Mouse (Mus musculus) adrenal gland, adult 18-20 months (tissue): Measurements from ENCODE around the gene A730049H05Rik. TPM values are rescaled to one million over a fixed set of nuclear protein-coding genes. Genes with fewer than 3 reads are reported as not detected.

Experiments
- DNase-seq, 2 experiments: peaks; one replicate each; pipeline ENCODE4 v3.0.0; 2021 to 2022; ENCODE audit warnings: low spot score in 2 of 2
- long read RNA-seq, 2 experiments: library from polyadenylated mRNA; stranded (forward); transcript quantifications; one replicate each; pipeline ENCODE4 v2.0.0; 2021
- total RNA-seq, 2 experiments: library from RNA; stranded (reverse); gene quantifications; 1 replicate in 1 of 2; 2 replicates in 1 of 2; pipeline ENCODE4 v1.2.3; 2021

Gene A730049H05Rik
- total RNA-seq, result 1 to 10 TPM; 1.7 to 3.7 TPM
- long read RNA-seq, experiment 1, partial matches to known transcripts, result 0 of 1 reads
- long read RNA-seq, experiment 1, other reads (novel, unspliced or antisense), result 1 of 1 reads
- long read RNA-seq, experiment 2, partial matches to known transcripts, result 4 of 13 reads
- long read RNA-seq, experiment 2, other reads (novel, unspliced or antisense), result 7 of 13 reads

DNA sequence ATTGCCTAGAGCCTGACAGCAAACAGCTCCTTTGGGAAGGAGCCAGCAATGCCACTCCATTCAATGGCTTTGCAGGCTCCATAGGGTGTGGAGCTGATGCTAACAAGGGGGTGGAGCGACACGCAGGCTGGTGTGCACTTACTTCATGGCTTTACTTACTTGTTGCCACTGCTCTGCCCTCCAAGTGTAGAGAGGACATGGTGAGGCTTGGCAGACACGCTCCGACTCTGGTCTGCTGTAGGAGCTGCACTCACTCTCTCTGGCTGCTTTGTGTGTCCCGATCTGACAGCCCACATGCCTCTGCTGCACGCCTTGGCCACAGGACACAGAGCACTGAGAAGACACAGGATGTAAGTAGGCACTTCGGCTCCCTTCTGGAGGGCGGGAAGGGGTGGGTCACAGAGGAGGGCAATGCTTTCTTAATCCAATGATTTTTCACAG, at the start of gene A730049H05Rik:
A730049H05Rik (plus strand) TSS at position 168 of the 441 bp plus-strand sequence.
- no peak for DNase-seq

- no peak for DNase-seq
Observed at GRCm38 (mm10) chr6:92776356-92776755, 39.9 kb upstream of the A730049H05Rik start.

GRCm38 (mm10) chr6:92779140-92779934, 36.9 kb upstream of the A730049H05Rik start:
- peak in 1 of 2 experiments; percentile 21 for DNase-seq

- DNase-seq, result no peak
Observed at GRCm38 (mm10) chr6:92779935-92780205, 36.4 kb upstream of the A730049H05Rik start.

DNA sequence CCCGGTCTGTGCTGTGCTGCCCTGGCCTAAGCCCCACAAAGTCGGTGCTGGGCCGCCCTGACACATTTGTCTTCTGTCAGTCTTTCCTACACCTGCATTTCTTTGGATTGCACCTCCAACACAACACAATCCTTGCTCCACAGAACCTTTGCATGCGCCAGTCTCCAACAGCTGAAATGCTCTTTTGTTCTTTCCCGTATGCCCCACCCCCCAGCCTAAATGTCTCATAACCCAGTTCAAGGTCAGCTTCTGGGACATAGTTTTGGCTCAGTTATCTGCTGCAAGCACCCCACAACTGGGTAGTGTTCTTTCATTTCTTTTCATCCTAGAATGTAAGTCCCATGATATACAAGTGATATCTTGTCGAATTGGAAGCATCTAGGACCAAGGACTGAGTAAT, 34.8 kb upstream of the A730049H05Rik start:
- DNase-seq, result no peak

DNA sequence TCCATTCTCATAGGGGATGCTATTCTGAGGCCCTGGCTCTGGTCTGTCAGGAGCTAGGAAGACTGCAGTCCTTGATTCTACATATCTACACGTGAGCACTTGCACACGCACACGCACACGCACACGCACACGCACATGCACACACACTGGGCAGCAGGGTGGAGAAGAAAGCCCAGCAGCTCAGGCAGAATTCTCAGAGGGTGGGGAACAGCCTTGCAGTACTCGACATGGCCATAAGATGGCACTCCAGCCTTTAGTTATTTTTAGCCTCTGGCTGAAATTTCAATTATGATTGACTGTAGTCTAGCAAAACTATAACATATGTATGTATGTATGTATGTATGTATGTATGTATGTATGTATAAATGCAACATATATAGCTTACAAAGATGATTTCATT, 31.5 kb upstream of the A730049H05Rik start:
- peak; percentile 48 to 58 for DNase-seq

DNA sequence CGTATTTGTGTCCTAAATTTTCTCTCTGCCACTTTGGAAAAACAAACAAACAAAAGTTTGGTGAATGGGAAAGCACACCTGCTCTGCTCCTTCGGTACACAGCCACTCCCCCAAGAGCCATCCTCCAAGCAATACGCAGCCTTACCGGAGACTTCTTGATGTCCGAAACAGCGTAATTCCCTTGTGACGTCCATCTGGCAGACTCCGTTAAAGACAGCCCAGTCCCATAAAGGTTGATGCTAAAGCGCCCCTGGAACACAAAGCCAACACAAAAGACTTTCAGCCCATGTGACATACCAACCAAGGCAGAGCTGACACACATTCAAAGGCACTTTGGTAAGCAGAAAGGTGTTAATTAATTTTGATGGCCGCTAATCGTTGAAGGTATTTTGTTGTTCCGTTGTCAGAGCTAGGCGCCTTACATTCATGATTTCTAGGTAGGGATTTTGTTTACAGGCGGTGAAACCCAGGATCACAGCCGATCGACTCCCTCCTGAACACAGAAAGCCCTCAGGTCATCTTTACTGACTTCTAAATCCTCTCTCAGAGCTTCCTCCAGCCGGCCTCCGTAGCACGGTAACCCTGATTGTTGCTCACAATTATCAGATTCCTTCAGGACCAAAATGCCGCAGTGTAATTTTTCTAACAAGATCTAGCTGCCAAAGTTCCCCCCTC, 29.4 kb upstream of the A730049H05Rik start:
- DNase-seq, result no peak

GRCm38 (mm10) chr6:92787376-92787712, 28.9 kb upstream of the A730049H05Rik start:
- peak; percentile 91 to 92 for DNase-seq

- DNase-seq, result no peak
Observed at GRCm38 (mm10) chr6:92793804-92794203, 22.5 kb upstream of the A730049H05Rik start.

- DNase-seq, result no peak
Observed at GRCm38 (mm10) chr6:92801462-92801861, 14.8 kb upstream of the A730049H05Rik start.

DNA sequence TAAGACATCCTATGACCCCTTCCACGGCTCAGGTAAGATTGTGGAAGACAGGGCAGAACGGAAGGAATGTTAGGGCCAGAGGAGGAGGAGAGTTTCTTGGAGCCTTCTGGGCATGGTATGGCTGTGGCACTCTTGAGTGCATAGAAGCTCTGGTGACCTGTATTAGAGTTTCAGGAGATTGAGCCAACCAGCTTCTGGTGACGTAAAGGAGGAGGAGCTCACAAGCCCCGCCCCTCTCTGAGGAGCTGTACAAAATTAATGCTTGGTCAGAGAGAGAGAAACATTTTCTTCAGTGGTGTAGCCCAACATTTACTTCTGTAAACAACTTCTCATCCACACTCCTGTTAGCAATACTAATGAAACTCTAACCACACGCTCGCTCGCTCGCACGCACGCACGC, 13.9 kb upstream of the A730049H05Rik start:
- no peak for DNase-seq

GRCm38 (mm10) chr6:92803213-92803612, 13.1 kb upstream of the A730049H05Rik start:
- DNase-seq, result no peak

GRCm38 (mm10) chr6:92804254-92804971, 11.9 kb upstream of the A730049H05Rik start:
- no peak for DNase-seq

DNA sequence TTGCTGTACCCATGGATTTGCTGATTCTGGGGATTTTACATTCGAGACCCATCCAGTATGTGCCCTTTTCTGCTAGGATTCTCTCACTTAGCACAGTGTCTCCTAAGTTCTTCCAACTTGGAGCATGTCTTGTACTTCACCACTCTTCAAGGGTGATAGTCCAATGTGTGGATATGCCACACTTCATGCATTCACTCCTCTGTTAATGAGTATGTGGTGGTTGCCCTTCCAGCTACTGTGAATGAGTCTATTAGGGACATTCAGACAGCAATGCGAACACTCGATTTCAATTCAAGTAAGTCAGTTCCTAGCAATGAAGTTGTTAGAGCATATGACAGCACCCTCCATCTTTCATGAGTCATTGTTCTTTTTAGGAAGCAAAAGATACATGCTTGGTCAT, 6.5 kb upstream of the A730049H05Rik start:
- DNase-seq, result no peak

DNA sequence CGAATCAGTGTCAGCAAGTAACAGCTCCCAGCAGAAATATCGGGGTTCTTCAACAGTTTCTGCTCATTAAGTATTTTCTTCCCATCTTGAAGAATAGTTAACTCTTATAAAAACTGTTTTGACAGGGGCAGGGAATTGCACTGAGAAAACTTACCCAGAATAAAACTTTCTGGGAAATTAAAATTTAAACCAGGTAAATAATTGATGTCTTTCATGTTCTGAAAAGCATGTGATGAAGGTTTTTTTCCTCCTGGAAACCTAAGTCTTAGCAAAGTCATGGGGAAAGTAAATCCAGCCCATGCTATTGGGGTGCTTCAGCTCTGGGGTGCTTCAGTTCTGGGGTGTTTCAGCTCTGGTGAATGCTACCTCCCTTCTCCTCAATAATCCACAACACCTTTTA, 5.7 kb upstream of the A730049H05Rik start:
- DNase-seq, result no peak

DNA sequence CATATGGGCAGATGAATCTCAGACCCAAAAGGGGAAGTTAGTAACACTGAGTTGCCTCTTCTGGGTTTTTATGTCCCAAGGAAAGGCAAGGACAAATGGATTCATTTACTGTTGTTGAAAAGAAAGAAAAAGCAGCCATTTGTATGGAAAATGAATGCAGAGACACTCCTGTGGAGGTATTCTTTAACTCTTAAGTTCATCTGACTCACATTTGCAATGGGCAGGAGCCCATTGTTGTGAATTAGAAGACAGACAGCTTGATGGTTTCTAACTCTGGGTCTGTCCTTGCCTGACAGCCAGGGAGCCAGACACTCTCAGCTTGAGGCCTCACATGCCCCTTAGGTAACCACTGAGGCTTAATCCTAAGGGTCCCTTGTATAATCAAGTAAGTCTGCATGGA, 4.7 kb upstream of the A730049H05Rik start:
- DNase-seq, result no peak

- no peak for DNase-seq
Observed at GRCm38 (mm10) chr6:92812702-92813370, 3.4 kb upstream of the A730049H05Rik start.

- no peak for DNase-seq
Observed at GRCm38 (mm10) chr6:92817661-92818060, 1.4 kb downstream of the A730049H05Rik start.

DNA sequence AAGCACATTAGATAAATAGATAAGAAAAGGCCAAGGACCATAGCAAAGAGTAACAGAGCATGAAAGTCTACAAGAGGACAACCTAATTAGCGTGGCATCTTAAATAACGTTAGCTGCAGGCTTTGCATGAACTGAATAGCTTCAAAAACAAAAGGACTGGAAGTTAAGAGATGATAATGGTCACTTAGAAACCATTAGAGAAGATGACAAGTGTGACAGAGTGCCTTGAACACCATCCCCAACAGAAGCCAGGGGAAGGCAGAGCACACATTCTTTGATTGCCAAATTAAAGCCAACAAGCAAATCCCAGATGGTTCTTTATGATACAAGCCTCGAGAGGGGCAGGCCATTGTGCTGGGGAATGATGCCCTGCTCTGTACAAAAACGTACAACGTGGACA, 5.3 kb downstream of the A730049H05Rik start:
- no peak for DNase-seq

DNA sequence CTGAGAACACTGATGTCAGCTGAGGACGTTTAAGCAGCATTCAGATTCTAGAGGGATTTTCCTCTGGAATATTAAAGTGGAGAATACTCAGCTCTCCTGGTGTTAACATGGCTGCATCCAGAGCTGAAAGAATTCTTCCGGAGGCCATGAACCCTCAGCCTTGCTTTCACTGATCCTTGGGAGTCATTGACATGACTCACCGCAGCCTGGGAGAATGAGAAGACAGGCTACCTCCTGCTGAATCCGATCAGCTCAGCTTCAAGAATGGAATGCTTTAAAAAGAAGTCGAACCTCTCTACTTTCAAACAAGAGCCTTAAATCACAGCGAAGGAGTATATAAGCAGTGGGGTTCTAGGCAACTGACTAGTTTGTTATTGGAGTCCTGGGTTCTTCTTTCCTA, 5.7 kb downstream of the A730049H05Rik start:
- no peak for DNase-seq

DNA sequence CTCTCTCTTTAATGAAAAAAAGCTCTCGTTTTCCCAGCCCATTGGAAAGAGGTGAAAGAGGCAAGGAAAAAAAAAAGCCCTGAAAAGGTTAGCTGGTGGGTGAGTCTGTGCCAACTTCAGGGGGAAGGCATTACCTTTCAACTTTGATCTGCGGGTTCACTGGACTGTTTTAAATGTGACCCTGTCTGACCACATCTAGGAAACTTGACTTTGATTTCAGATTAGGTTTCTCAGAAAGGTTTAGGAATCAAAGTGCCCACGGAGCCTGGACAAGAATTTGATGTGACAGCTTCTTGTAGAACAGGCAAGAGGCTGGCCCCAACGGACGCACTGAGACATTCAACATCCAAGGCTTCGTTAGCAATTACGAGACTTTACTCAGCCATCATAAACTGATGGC, 7.7 kb downstream of the A730049H05Rik start:
- DNase-seq, result no peak
